Mouse (Mus musculus) cerebellum, postnatal 36 days (tissue): ENCODE results near the gene Zfp462.

Experiments used
- DNase-seq, 2 experiments: peaks; one replicate each; pipeline ENCODE4 v3.0.0; 2021 to 2022; ENCODE audit warnings: mixed read lengths in 2 of 2

The Zfp462 gene

GRCm38 (mm10) chr4:55051345-55051744 lies 106.5 kb downstream of the Zfp462 start:
- no peak for DNase-seq

GRCm38 (mm10) chr4:55052686-55053085 lies 107.8 kb downstream of the Zfp462 start:
- DNase-seq, result no peak

- no peak for DNase-seq
Observed at GRCm38 (mm10) chr4:55057666-55058455, 113.0 kb downstream of the Zfp462 start.

GRCm38 (mm10) chr4:55058901-55059300 lies 114.1 kb downstream of the Zfp462 start:
- DNase-seq, result no peak

- DNase-seq, result no peak
Observed at GRCm38 (mm10) chr4:55066341-55067170, 121.7 kb downstream of the Zfp462 start.

- DNase-seq, result no peak
Observed at GRCm38 (mm10) chr4:55071535-55071934, 126.7 kb downstream of the Zfp462 start.

GRCm38 (mm10) chr4:55077133-55077889 lies 132.5 kb downstream of the Zfp462 start:
- DNase-seq, result peak; percentile 15 to 26

GRCm38 (mm10) chr4:55077902-55078716 lies 133.3 kb downstream of the Zfp462 start:
- no peak for DNase-seq

GRCm38 (mm10) chr4:55079056-55079455 lies 134.2 kb downstream of the Zfp462 start:
- no peak for DNase-seq

GRCm38 (mm10) chr4:55084080-55084688 lies 139.3 kb downstream of the Zfp462 start:
- DNase-seq, result no peak

- DNase-seq, result no peak
Observed at GRCm38 (mm10) chr4:55088153-55088552, 143.3 kb downstream of the Zfp462 start.

GRCm38 (mm10) chr4:55088922-55089321 lies 144.1 kb downstream of the Zfp462 start:
- DNase-seq, result no peak

- DNase-seq, result no peak
Observed at GRCm38 (mm10) chr4:55097157-55097556, 152.3 kb downstream of the Zfp462 start.

- no peak for DNase-seq
Observed at GRCm38 (mm10) chr4:55098366-55098765, 153.5 kb downstream of the Zfp462 start.

GRCm38 (mm10) chr4:55100851-55101250 lies 156.0 kb downstream of the Zfp462 start:
- no peak for DNase-seq

GRCm38 (mm10) chr4:55101601-55102000 lies 156.8 kb downstream of the Zfp462 start:
- DNase-seq, result no peak

- no peak for DNase-seq
Observed at GRCm38 (mm10) chr4:55102382-55102781, 157.5 kb downstream of the Zfp462 start.

- DNase-seq, result no peak
Observed at GRCm38 (mm10) chr4:55103575-55103974, 158.7 kb downstream of the Zfp462 start.

GRCm38 (mm10) chr4:55117839-55118487 lies 173.1 kb downstream of the Zfp462 start:
- DNase-seq, result no peak

GRCm38 (mm10) chr4:55121126-55121525 lies 176.3 kb downstream of the Zfp462 start:
- no peak for DNase-seq

- peak; percentile 94 to 95 for DNase-seq
Observed at GRCm38 (mm10) chr4:55121952-55122351, 177.1 kb downstream of the Zfp462 start.
